Mouse (Mus musculus) cerebellum, postnatal 25 days (tissue): ENCODE results near the gene Wnt8b.
A peak's percentile ranks its signal among the peaks of the same experiment; 100 is the strongest.
"Not testable (repeated sequence)": the region's sequence is repeated elsewhere in the genome, so short reads cannot be mapped to it uniquely, and the experiment has no call there.

Experiments used
- DNase-seq, 2 experiments: peaks; one replicate each; pipeline ENCODE4 v3.0.0; 2021; ENCODE audit warnings: mixed read lengths in 2 of 2

Gene Wnt8b

DNA sequence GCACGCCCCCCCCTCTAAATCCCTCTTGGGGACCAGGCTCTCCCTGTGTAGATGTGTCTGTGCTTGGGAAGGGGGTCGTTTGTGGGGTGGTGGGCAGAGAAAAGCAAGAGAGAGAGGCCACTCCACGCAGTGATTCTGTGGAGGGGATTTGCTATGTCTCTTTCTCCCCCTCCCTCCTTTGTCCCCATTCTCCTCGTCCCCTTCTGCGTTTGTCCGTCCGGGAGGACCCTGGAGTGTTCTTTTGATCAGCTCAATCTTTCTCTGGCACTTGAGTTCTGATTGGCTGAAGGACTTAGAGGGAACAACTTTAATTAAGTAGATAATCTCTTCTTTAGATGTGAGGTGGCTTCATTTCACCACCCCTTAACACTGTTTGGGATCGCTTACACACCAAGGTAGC, at the start of gene Wnt8b:
Gene Wnt8b, plus strand, starts transcription at position 345 of the 400 bp plus-strand sequence.
- DNase-seq: no peak

DNA sequence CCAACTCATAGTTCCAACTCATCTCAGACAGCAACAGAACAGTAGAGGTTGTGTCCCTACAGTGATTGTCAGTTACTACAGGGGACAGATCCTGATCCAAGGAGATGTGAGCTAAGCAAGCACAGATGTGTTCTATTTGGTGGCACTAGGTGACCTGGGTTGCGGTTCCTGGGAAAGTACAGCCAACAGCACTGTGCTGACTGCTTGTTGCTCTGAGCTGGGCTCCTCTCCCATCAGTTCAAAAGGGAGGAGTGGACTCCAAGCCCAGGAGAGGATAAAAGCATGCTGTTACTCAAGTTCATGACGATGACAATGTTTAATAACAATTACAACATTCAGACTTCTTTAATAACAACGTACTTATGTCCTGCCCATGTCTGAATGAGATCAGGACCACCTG, 47.5 kb upstream of the Wnt8b start:
- DNase-seq: no peak

DNA sequence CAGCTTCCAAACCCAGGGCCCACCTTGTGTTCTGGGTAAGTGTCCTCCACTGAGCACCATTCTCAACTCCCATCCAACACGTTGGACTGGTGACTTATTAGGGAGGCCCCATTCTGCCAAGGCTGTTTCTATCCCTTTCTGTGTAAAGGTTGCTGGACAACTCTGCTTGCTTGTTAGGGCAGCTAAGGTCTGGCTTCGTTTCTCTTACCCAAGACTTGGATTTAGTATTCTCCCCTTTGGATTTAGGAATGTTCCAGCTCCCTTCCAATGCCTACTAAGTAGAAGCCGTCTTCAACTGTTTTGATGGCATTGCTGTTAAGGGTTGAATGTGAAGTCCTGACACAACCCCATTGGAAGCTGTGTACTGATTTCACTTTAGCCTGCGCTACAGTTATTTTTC, 45.3 kb upstream of the Wnt8b start:
- no peak for DNase-seq

DNA sequence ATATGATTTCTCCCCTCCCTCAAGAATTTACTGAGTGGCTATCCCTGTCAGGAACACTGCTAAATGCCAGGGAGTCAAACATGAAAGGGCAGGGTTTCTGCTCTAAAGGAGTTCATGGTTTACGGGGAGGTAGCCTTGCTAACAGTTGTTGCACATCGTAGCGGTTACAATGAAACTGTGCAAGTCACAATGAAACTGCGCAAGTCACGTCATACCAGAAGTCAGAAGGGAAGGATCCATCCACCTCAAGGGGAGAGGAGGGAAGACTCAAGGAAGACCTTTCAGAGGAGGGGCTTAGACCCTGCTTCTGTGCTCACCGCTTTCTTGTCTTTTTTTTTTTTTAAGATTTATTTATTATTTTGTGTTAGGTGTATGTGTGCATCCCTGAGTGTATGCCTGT, 38.4 kb upstream of the Wnt8b start:
- no peak for DNase-seq

DNA sequence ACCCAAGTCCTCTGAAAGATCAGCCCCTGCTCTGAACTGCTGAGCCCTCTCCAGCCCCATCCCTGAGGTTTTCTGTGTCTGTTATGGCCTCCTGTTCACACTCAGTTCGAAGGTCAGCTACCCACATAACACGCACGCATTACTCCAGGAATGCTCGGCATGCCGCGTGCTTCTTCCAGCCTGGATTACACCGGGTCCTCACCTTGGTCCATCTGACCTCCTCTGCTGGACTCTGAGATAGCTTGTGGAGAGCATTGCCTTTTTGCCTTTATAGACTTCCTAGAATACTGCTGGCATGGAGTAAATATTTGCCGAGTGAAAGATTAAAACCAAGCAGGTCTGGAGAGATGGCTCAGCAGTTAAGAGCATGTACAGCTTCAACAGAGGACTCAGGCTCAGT, 37.9 kb upstream of the Wnt8b start:
- DNase-seq: no peak

DNA sequence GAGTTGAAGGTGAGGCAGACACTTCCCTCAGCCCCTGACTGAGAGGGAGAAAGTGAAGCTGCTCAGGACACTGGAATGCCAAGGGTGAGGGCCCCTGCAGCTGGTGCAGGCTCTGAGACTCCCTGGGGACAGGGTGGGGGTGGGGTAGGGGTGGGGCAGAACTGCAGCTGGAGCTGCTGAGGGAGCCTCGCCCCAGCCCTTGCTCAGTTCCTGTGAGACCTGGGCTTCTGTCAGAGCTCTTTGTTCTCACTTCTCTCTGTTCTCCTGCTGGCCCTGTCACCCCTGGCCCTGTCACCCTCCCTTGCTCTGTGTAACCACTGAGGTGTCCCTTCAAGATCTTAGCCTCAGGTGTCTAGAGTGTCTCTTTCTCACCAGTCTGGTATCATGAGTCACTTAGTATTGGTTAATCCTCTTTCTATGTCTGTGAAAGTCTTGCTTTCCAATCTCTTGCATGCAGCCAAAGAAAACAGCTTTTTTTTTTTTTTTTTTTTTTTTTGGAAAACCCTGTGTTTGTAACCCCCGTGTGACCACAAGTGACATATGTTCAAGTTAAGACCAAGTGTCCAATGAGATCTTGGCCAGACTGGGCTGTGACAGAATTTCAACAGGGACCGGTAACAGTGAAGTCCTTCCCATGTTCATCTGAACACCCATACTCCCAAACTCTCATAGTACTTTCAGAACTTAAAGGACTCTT, 35.8 kb upstream of the Wnt8b start:
- no peak for DNase-seq

DNA sequence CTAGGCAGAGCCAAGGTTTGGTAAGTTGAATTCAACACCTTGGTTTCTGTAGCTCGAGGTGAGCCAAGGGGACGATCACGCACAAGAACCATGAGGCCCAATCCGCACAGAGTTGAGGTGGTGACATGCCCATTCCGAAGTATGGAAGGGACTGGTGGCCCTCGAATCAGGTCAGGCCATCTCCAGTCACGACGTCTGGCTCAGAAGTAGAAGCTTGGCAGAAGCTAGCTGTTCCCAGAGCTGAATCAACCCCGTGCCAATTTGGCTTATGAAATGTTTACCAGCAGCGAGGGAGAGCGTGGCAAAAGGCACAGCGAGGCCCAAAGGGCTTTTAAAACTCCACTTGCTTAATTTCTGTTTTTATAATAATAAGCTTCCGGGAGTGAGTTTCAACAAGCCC, 34.6 kb upstream of the Wnt8b start:
- peak; percentile 61 to 71 for DNase-seq

DNA sequence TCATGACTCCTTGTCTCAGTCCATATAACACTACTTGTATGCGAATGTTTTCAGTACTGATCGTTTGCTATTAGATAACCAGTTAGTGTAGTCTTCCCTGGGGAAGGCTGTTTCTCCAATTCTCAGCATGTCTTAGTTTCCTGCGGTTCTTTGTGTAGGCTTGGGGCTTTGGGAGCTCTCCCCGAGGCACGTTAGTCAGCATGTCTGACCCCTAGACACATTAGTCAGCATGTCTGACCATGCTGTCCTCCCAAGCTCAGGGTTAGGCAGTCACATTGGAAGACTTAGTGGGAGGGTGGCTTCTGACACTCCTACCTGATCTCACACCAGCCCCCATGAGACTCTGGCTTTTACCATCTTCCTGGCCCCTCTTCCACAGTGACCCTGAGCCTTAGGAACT, 32.8 kb upstream of the Wnt8b start:
- DNase-seq: no peak

DNA sequence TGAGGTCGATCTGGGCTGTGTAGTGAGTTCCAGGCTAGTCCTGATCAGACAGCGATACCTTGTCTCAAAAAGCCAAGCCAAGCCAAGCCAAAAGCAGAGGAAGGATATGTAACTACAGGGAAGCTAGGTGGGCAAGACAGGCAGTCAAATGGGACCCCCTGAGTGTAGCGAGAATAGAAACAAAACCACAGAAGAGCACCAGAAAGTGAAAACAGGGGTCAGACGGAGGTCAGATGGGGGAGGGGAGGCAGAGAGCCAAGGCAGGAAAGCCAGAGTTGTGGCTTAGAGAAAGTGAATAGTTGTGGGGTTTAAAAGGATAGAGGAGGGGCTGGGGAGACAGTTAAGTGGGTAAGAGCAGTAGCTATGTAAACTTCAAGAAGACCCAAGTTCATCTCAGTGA, 31.8 kb upstream of the Wnt8b start:
- DNase-seq: no peak

DNA sequence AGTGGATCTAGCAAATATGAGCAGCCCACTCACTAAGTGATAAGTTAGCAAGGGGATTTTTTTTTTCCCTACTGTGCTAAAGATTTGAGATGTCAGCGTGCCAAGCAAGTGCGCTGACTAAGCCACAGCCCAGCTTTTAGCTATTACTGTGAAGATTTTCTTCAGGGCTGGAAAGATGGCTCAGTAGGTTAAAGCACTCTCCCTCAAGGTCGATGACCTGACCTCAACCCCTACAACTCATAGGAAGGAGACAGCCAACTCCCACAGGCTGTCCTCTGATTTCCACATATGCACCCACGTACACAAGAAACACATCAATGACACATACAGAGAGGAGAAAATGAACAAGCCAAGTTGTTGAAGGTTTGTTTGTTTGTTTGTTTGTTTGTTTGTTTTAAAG, 31.1 kb upstream of the Wnt8b start:
- no peak for DNase-seq

DNA sequence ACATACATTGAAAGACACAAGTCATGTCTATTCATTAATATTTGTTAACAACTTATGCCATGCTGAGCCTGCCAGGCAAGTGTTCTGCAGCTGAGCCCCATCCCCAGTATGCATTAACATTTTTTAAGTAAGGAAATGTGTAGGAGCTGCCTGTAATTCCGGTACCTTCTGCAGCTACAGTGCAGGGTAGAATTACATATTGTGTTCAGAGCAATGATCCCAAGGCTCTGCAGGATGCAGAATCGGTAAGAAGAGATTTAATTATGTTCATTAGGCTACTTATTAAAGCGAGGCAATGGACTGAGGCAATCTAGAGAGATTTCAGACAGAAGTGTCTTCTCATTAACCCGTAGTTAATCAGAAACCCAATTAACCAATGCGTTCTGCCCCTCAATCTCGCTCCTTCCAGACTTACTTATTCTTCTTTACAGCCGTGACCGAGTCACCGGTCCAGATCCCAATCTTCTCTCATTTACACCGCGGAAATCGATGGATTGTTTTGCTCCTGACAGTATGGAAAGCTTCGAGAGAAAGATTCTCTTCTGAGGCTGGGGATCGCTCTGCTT, 27.2 kb upstream of the Wnt8b start:
- DNase-seq: not testable (repeated sequence)

DNA sequence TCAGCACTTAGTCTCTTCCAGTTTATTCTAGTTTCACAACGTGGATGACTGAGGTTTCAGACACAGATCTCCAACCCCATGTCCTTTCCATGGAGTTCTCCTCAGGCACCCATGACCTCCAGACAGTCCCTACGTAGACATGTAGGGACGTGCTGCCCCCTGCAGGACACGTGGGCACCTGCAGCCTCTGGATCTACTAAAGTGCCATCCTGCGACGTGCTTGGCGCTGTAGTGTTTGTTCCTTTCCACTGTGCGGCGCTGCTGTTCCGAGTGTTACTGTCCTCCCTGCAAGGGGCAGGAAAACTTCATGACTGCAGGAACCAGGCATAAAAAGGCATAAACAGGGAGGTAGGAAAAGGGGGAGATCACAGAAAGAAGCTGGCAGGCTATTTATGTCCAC, 19.1 kb upstream of the Wnt8b start:
- peak; percentile 74 to 87 for DNase-seq

DNA sequence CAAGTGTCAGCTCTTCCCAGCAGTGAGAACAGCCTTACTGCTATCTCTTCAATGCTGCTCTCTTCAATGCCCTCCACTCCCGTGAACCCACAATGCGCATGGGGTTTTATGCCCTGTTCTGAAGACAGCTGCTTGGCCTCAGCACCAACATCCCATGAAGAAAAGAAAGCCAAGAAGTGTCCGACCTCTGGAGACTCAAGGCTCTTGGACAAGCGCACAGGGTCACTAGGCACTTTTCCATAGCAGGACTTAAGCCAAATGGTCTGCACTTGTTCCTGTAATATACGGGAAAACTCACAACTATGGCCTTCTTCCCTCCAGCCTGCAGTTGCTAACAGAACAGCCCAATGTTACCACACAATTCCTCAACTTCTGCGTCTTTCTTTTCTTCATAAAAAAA, 18.0 kb upstream of the Wnt8b start:
- no peak for DNase-seq

DNA sequence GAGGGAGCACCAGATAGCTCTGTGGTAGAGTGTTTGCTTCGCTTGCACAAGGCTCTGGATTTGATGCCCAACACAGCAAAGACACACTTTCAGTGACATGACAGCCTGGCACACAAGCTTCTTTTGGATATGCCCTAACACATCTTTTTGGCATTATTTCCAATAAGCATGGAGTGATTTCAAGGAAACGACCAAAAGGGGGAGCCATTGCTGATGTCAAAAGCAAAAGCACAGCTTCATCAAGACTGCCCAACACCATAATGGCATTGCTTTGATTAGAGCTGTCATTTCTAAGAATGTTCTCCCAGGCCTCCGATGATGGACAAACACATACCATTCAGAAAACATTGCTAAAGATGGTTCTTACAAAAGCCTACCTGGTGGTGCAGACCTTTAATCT, 16.7 kb upstream of the Wnt8b start:
- no peak for DNase-seq

DNA sequence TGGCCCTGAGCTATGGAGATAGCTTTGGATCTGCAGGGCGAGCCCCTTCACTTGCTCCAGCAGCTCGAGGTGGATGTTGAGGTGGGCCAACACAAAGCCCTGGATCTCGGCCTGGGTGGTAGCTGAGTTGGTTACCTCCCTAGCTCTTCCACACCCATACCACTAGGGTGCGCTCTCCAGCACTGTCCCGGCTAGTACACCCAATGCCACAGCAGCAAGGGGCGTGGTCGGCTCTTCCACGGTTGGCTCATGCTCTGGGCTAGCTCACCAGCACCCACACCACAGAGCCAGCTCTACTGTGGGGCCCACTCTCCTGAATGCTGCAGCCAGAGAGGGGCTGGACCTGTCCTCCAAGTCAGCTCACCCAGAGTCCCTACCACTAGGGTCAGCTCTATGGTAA, 6.0 kb upstream of the Wnt8b start:
- DNase-seq: peak in 1 of 2 experiments; percentile 22

DNA sequence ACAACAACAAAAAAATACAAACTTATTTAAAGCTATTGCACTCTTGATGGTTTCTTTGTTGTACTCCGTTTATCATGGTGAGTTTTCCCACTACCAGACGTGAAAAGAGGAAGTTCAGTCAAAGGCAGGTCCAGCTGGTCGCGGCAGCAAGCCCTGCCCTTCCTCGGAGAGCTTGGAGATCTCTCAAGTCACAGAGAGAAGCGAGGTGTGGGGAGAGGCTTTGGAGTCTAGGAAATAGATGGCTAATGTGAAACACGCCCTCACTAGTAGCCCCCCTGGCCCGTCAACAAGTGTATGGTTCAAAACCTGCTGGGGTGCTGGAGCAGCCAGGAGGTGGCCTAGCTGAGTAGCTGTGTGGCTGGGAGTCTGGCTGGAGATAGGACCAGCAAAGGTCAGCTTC, 3.2 kb downstream of the Wnt8b start:
- no peak for DNase-seq

DNA sequence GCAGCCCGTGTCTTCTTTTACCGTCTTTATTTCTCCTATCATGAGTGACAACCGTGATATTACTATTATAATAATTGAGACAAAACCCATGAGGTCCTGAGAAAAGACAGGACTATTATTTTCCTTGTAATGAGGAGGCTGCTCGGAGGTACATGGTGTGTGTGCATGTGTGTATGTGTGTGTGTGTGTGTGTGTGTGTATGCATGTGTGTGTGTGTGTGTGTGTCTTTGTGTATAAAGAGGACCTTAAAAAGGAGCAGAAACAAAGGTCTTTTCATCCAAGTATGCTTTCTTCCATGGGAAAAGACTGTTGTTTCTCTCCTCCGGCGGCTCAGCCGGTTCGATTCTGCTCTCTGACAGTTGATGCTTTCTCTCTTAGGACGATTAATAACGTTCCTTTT, 3.7 kb downstream of the Wnt8b start:
- no peak for DNase-seq

DNA sequence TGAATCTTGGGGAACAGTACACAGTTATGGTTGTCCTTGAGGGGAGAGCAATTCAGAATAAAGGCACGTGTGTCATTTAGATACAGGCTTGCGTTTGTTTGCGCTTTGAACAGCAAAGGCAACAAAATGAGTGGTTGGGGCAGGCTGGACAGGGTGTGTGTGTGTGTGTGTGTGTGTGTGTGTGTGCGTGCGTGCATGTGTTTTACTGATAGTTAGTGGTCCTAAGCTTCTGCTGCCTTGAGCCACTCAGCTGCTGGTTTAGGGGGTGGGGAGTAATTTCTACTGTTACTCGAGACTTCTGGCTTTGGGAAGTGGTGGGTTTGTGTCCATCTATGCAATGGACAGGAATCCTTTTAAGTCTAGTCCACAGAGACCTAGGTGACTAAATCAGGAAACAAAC, 5.7 kb downstream of the Wnt8b start:
- no peak for DNase-seq

DNA sequence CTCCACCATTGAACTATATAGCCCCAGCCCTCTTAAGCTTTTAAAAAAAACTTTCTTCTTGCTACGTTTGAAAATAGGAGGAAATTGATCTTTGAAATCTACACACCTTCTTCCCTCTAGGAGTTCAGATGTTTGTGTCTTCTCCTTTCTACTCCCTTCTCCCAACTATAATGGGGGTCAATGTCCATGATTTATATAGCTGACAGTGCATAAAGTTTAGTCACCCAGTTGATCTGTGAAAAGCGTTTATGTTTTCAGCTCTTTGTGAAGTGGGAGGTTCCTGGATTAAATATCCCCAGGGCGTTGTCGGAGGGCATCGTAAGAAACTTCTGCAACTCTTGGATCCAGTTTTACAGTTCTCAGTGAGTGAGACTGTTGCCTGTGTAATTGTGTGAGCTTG, 7.0 kb downstream of the Wnt8b start:
- DNase-seq: no peak

DNA sequence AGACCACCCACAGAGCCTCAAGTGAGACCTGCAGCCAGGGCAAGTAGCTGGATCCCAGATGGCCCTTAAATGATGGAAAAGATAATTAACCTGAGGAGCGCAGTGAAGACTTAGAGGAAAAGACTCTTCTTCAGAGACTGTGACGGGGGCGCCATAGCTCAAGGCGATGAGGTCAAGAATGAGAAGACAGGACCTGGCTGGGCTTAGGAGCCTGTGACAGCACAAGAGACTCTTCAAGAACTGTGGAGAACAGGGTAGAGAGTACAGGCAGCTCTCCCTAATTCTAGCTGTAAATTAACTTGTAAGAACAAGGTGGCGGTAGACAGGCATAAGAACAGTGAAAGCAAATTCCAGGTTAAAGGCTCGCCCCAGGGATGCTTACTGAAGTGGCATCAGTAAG, 8.7 kb downstream of the Wnt8b start:
- no peak for DNase-seq

DNA sequence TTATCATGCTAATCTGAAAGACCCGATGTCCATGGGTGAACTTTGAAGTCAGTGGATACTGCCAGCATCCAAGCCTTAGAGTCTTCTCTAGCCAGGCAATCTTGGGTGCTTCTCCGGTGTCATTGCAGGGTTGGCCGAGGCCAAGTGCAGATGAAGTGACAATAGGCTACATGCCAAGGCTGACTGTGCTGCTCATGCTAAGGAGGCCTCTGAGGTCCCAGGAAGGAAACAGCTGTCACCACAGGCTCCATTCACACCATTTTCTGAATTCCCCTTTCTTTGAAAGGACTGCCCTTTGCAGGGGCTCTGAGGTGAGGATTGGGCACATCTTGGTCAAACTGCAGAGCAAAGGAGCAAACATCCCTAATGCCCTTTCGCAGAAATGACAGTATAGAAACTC, 9.5 kb downstream of the Wnt8b start:
- no peak for DNase-seq

DNA sequence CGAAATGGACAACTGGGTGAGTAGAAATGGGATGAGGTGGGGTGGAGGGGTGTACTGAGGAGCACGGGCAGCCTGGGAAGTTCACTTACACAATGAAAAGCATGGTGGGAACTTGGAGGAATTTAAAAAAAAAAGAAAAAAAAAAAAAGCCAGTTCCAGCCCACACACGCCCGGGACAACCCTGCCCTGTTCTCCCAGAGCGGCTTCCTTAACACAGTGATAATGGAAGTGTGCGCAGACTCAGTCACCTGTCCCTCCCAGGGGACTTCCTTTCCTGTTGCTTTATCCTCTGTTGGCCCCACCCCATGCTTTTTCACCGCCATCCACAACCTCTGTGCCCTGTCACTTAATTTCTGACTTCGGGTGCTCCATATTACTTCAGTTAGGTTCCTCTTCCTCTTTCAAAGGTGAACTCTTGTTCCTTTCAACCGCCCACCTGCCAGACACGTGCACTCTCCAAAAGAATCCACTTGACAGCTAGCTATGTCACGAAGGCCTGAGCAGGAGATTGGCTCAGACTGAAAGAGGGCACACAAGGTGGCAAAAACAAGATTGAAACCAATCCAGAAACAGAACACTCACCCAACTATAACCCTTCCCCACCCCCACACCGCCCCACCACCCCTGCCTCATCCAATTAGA, 17.4 kb downstream of the Wnt8b start:
- DNase-seq: no peak

DNA sequence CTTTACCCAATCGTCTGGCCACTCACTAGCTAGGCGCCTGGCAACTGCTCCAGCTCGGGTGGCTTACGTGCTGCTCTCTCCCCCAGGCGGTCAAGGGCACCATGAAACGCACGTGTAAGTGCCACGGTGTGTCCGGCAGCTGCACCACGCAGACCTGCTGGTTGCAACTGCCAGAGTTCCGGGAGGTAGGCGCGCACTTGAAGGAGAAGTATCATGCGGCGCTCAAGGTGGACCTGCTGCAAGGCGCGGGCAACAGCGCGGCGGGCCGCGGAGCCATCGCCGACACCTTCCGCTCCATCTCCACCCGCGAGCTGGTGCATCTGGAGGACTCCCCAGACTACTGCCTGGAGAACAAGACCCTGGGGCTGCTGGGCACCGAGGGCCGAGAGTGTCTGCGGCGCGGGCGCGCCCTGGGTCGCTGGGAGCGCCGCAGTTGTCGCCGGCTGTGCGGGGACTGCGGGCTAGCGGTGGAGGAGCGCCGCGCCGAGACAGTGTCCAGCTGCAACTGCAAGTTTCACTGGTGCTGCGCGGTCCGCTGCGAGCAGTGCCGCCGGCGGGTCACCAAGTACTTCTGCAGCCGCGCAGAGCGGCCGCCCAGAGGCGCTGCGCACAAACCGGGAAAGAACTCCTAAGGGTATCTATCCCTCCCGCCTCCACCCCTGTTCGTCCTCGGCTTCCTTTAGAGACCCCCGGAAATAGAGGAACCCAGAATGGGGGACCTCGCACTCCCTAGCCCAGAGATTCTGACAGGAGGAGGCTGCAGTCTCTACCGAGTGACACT, 18.4 kb downstream of the Wnt8b start:
- DNase-seq: peak; percentile 7 to 11

DNA sequence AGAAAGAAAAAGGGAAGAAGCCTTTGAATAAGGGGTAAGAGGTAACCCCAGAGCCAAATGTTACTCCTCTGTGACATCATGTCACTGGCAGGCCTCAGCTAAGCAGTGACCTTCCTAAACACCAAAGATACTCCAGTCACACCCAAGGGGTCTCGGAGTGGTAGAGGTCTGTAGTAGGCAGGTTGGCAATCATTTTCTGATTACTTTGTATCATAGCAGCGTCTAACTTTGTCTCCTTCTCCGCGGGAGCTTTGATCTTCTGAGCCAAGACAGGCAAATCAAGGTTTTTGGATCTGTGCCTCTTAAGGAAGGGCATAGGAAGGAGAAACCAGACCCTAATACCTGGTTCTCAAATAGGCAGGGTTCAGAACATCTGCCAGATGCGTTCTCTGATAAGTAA, 19.3 kb downstream of the Wnt8b start:
- no peak for DNase-seq
